8 mouse cellular contexts compared by ENCODE assay signal in genomic region chr4:128729709-128730037, GRCm38 (mm10). TPM values are rescaled to one million over a fixed set of nuclear protein-coding genes. Genes with fewer than 3 reads are reported as not detected.
DNase-seq lines count a peak whose midpoint lies in the region; ATAC-seq and TF ChIP-seq lines count a peak whose summit lies in the region.

No protein-coding gene starts in this region.

- DNase-seq in stomach, postnatal 0 days (ENCODE audit: low spot score), result no peak
- no peak for DNase-seq in layer of hippocampus, adult 18-20 months (ENCODE audit: low spot score in 2 of 2)
- no peak for DNase-seq in thymus, postnatal 10 days (ENCODE audit: low spot score in 2 of 2)

- 15% methylated on average over 5 of the region's 5 CpGs for WGBS in forebrain, embryonic 13.5 days
- WGBS in intestine, embryonic 15.5 days, result 17% methylated on average over 5 of the region's 5 CpGs
- WGBS in lung, embryonic 16.5 days, result 2% methylated on average over 5 of the region's 5 CpGs
- 7% methylated on average over 5 of the region's 5 CpGs for WGBS in stomach, postnatal 0 days

- peak overlapping the region; percentile 93 for H3K4me2 ChIP-seq in forebrain, embryonic 13.5 days
- peak overlapping the region; percentile 66 for H3K4me2 ChIP-seq in intestine, embryonic 15.5 days (replicated peaks)
- peak overlapping the region; percentile 66 for H3K4me2 ChIP-seq in lung, embryonic 16.5 days (ENCODE audit: low read depth, low read length)
- peak overlapping the region; percentile 60 for H3K4me2 ChIP-seq in stomach, postnatal 0 days (replicated peaks; ENCODE audit: low read depth)

- no peak for TF ChIP-seq CTCF in stomach, postnatal 0 days (IDR thresholded peaks at IDR 0.05; ENCODE audit: low read depth)

- TF ChIP-seq EP300 in stomach, postnatal 0 days (optimal IDR thresholded peaks at IDR 0.05), result no peak

- peak overlapping the region; percentile 86 for H3K4me3 ChIP-seq in erythroblast, embryonic 14.5 days (replicated peaks)
- H3K4me3 ChIP-seq in forebrain, embryonic 13.5 days, result peak overlapping the region; percentile 99
- H3K4me3 ChIP-seq in intestine, embryonic 15.5 days (replicated peaks), result peak overlapping the region; percentile 82
- H3K4me3 ChIP-seq in lung, embryonic 16.5 days (ENCODE audit: low read length), result peak overlapping the region; percentile 93
- H3K4me3 ChIP-seq in stomach, postnatal 0 days (ENCODE audit: low read depth, low read length), result peak overlapping the region; percentile 84

- H3K27me3 ChIP-seq in erythroblast, embryonic 14.5 days (ENCODE audit: control insufficient read depth), result no peaks in the 10 kb centered on the region
- no peaks in the 10 kb centered on the region for H3K27me3 ChIP-seq in forebrain, embryonic 13.5 days
- H3K27me3 ChIP-seq in intestine, embryonic 15.5 days (replicated peaks), result no peaks in the 10 kb centered on the region
- H3K27me3 ChIP-seq in lung, embryonic 16.5 days (ENCODE audit: control insufficient read depth, insufficient read depth, low read depth, low read length), result no peaks in the 10 kb centered on the region
- no peaks in the 10 kb centered on the region for H3K27me3 ChIP-seq in stomach, postnatal 0 days (ENCODE audit: control insufficient read depth, insufficient read depth, low read length)

- H3K4me1 ChIP-seq in erythroblast, embryonic 14.5 days (ENCODE audit: control insufficient read depth), result peaks cover 52% of the 10 kb centered on the region
- peaks cover 76% of the 10 kb centered on the region for H3K4me1 ChIP-seq in forebrain, embryonic 13.5 days
- H3K4me1 ChIP-seq in intestine, embryonic 15.5 days (replicated peaks), result peaks cover 37% of the 10 kb centered on the region
- H3K4me1 ChIP-seq in lung, embryonic 16.5 days (replicated peaks; ENCODE audit: control insufficient read depth, insufficient read depth, low read length), result peaks cover 55% of the 10 kb centered on the region
- H3K4me1 ChIP-seq in stomach, postnatal 0 days (replicated peaks; ENCODE audit: control insufficient read depth, insufficient read depth), result peaks cover 23% of the 10 kb centered on the region

- H3K9ac ChIP-seq in forebrain, embryonic 13.5 days, result peak overlapping the region; percentile 100
- peak overlapping the region; percentile 87 for H3K9ac ChIP-seq in intestine, embryonic 15.5 days
- peak overlapping the region; percentile 98 for H3K9ac ChIP-seq in lung, embryonic 16.5 days (ENCODE audit: low read length)
- H3K9ac ChIP-seq in stomach, postnatal 0 days (ENCODE audit: low read length), result peak overlapping the region; percentile 18

- no peak for ATAC-seq in erythroblast, adult 5-6 weeks (replicated peaks; ENCODE audit: low FRiP score, poor library complexity, severe bottlenecking)
- ATAC-seq in forebrain, embryonic 13.5 days, result no peak
- ATAC-seq in intestine, embryonic 15.5 days, result no peak
- no peak for ATAC-seq in lung, embryonic 16.5 days (ENCODE audit: low read depth)
- no peak for ATAC-seq in stomach, postnatal 0 days (ENCODE audit: low FRiP score, low TSS enrichment)

- peaks cover 46% of the 10 kb centered on the region for H3K36me3 ChIP-seq in erythroblast, embryonic 14.5 days (ENCODE audit: control insufficient read depth)
- H3K36me3 ChIP-seq in forebrain, embryonic 13.5 days (ENCODE audit: poor library complexity, severe bottlenecking), result peaks cover 26% of the 10 kb centered on the region
- no peaks in the 10 kb centered on the region for H3K36me3 ChIP-seq in intestine, embryonic 15.5 days
- H3K36me3 ChIP-seq in lung, embryonic 16.5 days (ENCODE audit: control insufficient read depth, insufficient read depth, low read length), result no peaks in the 10 kb centered on the region; the same call in 1 of the 2 replicates
- H3K36me3 ChIP-seq in stomach, postnatal 0 days (ENCODE audit: control insufficient read depth, insufficient read depth, low read length), result no peaks in the 10 kb centered on the region

- peak overlapping the region; percentile 97 for H3K27ac ChIP-seq in forebrain, embryonic 13.5 days
- peak overlapping the region; percentile 85; the same call in 1 of the 2 replicates for H3K27ac ChIP-seq in intestine, embryonic 15.5 days
- peak overlapping the region; percentile 91 for H3K27ac ChIP-seq in lung, embryonic 16.5 days (ENCODE audit: low read length)
- peak overlapping the region; percentile 98 for H3K27ac ChIP-seq in stomach, postnatal 0 days (replicated peaks)

- no peaks in the 10 kb centered on the region for H3K9me3 ChIP-seq in erythroblast, embryonic 14.5 days (ENCODE audit: control insufficient read depth, low read length)
- H3K9me3 ChIP-seq in forebrain, embryonic 13.5 days (replicated peaks), result no peaks in the 10 kb centered on the region
- H3K9me3 ChIP-seq in intestine, embryonic 15.5 days, result no peaks in the 10 kb centered on the region
- no peaks in the 10 kb centered on the region for H3K9me3 ChIP-seq in lung, embryonic 16.5 days (ENCODE audit: control insufficient read depth, low read length)
- H3K9me3 ChIP-seq in stomach, postnatal 0 days (ENCODE audit: control insufficient read depth, low read length), result no peaks in the 10 kb centered on the region

RNA-seq across cellular contexts. Expression of gene A3galt2, which starts 25.5 kb away (rescaled TPM):
- polyA plus RNA-seq in erythroblast, embryonic 14.5 days (2012), result not detected in 2 replicates
- not detected in 2 replicates for total RNA-seq in erythroblast, adult 5-6 weeks (2015; ENCODE audit: low replicate concordance)
- total RNA-seq in erythroblast, adult 5-6 weeks (2017; ENCODE audit: low replicate concordance), result not detected in 2 replicates
- polyA plus RNA-seq in forebrain, embryonic 13.5 days (2015; fragmentation: Nextera tagmentation; extraction: Ambion mirVana), result 0.67 and 0.88 TPM in 2 replicates
- 0.08 and 0.13 TPM in 2 replicates for polyA plus RNA-seq in intestine, embryonic 15.5 days (2015; fragmentation: Nextera tagmentation; extraction: Ambion mirVana)
- 0.16 and 0.30 TPM in 2 replicates for polyA plus RNA-seq in lung, embryonic 16.5 days (2015; fragmentation: Nextera tagmentation; extraction: Ambion mirVana)
- polyA plus RNA-seq in stomach, postnatal 0 days (2015; fragmentation: Nextera tagmentation; extraction: Ambion mirVana), result 0.02 TPM in 1 of 2 replicates, not detected in the other
- under 1 TPM; 0.28 to 0.35 TPM for total RNA-seq in layer of hippocampus, adult 18-20 months (2021)

Comparison
In these comparisons a context has a peak if more than half of its experiments do, and no peak if none do; other contexts are left out.
1. H3K9ac ChIP-seq: peak in every context shown above with its lines; median percentile 100 in forebrain, embryonic 13.5 days; 98 in lung, embryonic 16.5 days; 87 in intestine, embryonic 15.5 days; 18 in stomach, postnatal 0 days.